Mouse (Mus musculus): ENCODE data around the gene Phf19. TPM values are rescaled to one million over a fixed set of nuclear protein-coding genes. Genes with fewer than 3 reads are reported as not detected.

Gene Phf19
- total and polyA plus RNA-seq, 3 experiments, result 10.2 to 26.2 TPM; not detected in 1

GRCm38 (mm10) chr2:34870520-34871474 is 43.0 kb downstream of the Phf19 start:
- peak overlapping the region; percentile 95 for H3K9ac ChIP-seq (ENCODE audit: control insufficient read depth, low read depth, low read length, poor library complexity, severe bottlenecking)
- no peaks in the 10 kb centered on the region for H3K27me3 ChIP-seq (ENCODE audit: control insufficient read depth in 1 of 2, insufficient read depth in 2 of 2, low read length in 2 of 2)
- H3K36me3 ChIP-seq (ENCODE audit: control insufficient read depth in 1 of 2, insufficient read depth in 2 of 2, low read length in 2 of 2), result peaks cover 4 to 19% of the 10 kb centered on the region in 2 experiments
- DNase-seq (ENCODE audit: low read depth, low spot score), result peak; percentile 99
- no peaks in the 10 kb centered on the region for H3K9me3 ChIP-seq (replicated peaks; ENCODE audit: insufficient read depth, low read length)
- H3K4me3 ChIP-seq (ENCODE audit: control insufficient read depth in 1 of 2, insufficient read depth in 1 of 2, low read depth in 2 of 2, low read length in 2 of 2), result peak overlapping the region; percentile 61 to 73
- H3K4me1 ChIP-seq (ENCODE audit: control insufficient read depth in 1 of 2, insufficient read depth in 2 of 2, low read length in 2 of 2), result peaks cover 3 to 9% of the 10 kb centered on the region in 2 experiments; a peak in 3 of 4 replicates
- TF ChIP-seq ZMIZ1 (IDR thresholded peaks at IDR 0.05; ENCODE audit: low read depth, low read length) (peak; percentile 81), MYC (IDR thresholded peaks at IDR 0.05; ENCODE audit: low read depth, low read length) (peak; percentile 95), USF1 (IDR thresholded peaks at IDR 0.05; ENCODE audit: low read depth, low read length) (peak; percentile 46; the same call in 1 of the 2 replicates), HCFC1 (IDR thresholded peaks at IDR 0.05; ENCODE audit: low read depth, low read length) (peak; percentile 87), GATA1 (IDR thresholded peaks at IDR 0.05; ENCODE audit: low read depth, low read length) (no peak; the same call in 1 of the 2 replicates), TBP (IDR thresholded peaks at IDR 0.05; ENCODE audit: low read depth, low read length) (peak; percentile 68), KAT2A (conservative IDR thresholded peaks at IDR 0.05; ENCODE audit: low read depth, low read length) (peak; percentile 68; the same call in 1 of the 2 replicates), MEF2A (IDR thresholded peaks at IDR 0.05; ENCODE audit: extremely low read depth, insufficient replicate concordance, low read depth, low read length, poor library complexity, severe bottlenecking) (no peak), POLR2AphosphoS5 (IDR thresholded peaks at IDR 0.05; ENCODE audit: borderline replicate concordance, low read depth, low read length) (peak; percentile 51; the same call in 1 of the 2 replicates), RAD21 (IDR thresholded peaks at IDR 0.05; ENCODE audit: low read depth, low read length) (no peak), NELFE (IDR thresholded peaks at IDR 0.05; ENCODE audit: low read depth, low read length) (peak; percentile 95), JUND (IDR thresholded peaks at IDR 0.05; ENCODE audit: low read depth, low read length) (no peak), TCF12 (IDR thresholded peaks at IDR 0.05; ENCODE audit: low read depth, low read length) (peak; percentile 47), TAL1 (IDR thresholded peaks at IDR 0.05; ENCODE audit: low read length) (no peak), CTCF (IDR thresholded peaks at IDR 0.05 in 2 of 3, conservative IDR thresholded peaks at IDR 0.05 in 1 of 3; ENCODE audit: control insufficient read depth in 1 of 3, insufficient read depth in 1 of 3, low read depth in 2 of 3, low read length in 3 of 3, poor library complexity in 1 of 3, severe bottlenecking in 1 of 3) (no peak), CHD2 (IDR thresholded peaks at IDR 0.05; ENCODE audit: low read length) (peak; percentile 99), SIN3A (IDR thresholded peaks at IDR 0.05; ENCODE audit: low read length) (peak; percentile 96), USF2 (IDR thresholded peaks at IDR 0.05; ENCODE audit: borderline replicate concordance in 1 of 2, insufficient read depth in 1 of 2, low read depth in 1 of 2, low read length in 2 of 2) (no peak), ETS1 (IDR thresholded peaks at IDR 0.05; ENCODE audit: low read depth, low read length) (peak; percentile 51; the same call in 1 of the 2 replicates), NRF1 (IDR thresholded peaks at IDR 0.05; ENCODE audit: insufficient read depth, low read depth, low read length, poor library complexity, severe bottlenecking) (peak; percentile 78), ELF1 (IDR thresholded peaks at IDR 0.05; ENCODE audit: low read depth, low read length) (peak; percentile 83), SMC3 (IDR thresholded peaks at IDR 0.05; ENCODE audit: low read depth, low read length) (no peak), MAFK (IDR thresholded peaks at IDR 0.05; ENCODE audit: borderline replicate concordance, low read depth, low read length) (no peak), EP300 (IDR thresholded peaks at IDR 0.05; ENCODE audit: low read depth in 1 of 2, low read length in 2 of 2) (no peak), ZNF384 (IDR thresholded peaks at IDR 0.05; ENCODE audit: low read depth, low read length) (no peak), MXI1 (IDR thresholded peaks at IDR 0.05; ENCODE audit: low read depth, low read length) (peak; percentile 92), POLR2A (IDR thresholded peaks at IDR 0.05; ENCODE audit: control insufficient read depth in 1 of 2, insufficient read depth in 1 of 2, low read depth in 1 of 2, low read length in 2 of 2, poor library complexity in 1 of 2) (peak; percentile 95 to 97), MAZ (IDR thresholded peaks at IDR 0.05; ENCODE audit: low read depth, low read length) (no peak), E2F4 (IDR thresholded peaks at IDR 0.05; ENCODE audit: borderline replicate concordance, low read depth, low read length) (0 out of 2 replicates have a peak, but pooled peaks have one; percentile 25), POLR2AphosphoS2 (IDR thresholded peaks at IDR 0.05; ENCODE audit: low read length) (peak; percentile 97), ZKSCAN1 (IDR thresholded peaks at IDR 0.05; ENCODE audit: low read depth, low read length) (no peak), ZC3H11A (IDR thresholded peaks at IDR 0.05; ENCODE audit: low read depth, low read length) (no peak), CHD1 (IDR thresholded peaks at IDR 0.05; ENCODE audit: low read depth, low read length) (no peak), MAX (IDR thresholded peaks at IDR 0.05; ENCODE audit: low read length) (peak; percentile 88)
- H3K27ac ChIP-seq (ENCODE audit: control insufficient read depth, low read depth, low read length), result peak overlapping the region; percentile 94
- peaks cover 48% of the 10 kb centered on the region for H3K79me2 ChIP-seq (ENCODE audit: control insufficient read depth, insufficient read depth, low read length, poor library complexity)

All from MEL (cell line).